Mouse (Mus musculus) frontal cortex, postnatal 25 days (tissue): ENCODE measurements around the gene Adam11.
A peak's percentile ranks its signal among the peaks of the same experiment; 100 is the strongest.

ENCODE experiments used
- DNase-seq, 2 experiments: peaks; one replicate each; pipeline ENCODE4 v3.0.0; 2022; ENCODE audit warnings: low spot score in 2 of 2

Adam11 gene

DNA sequence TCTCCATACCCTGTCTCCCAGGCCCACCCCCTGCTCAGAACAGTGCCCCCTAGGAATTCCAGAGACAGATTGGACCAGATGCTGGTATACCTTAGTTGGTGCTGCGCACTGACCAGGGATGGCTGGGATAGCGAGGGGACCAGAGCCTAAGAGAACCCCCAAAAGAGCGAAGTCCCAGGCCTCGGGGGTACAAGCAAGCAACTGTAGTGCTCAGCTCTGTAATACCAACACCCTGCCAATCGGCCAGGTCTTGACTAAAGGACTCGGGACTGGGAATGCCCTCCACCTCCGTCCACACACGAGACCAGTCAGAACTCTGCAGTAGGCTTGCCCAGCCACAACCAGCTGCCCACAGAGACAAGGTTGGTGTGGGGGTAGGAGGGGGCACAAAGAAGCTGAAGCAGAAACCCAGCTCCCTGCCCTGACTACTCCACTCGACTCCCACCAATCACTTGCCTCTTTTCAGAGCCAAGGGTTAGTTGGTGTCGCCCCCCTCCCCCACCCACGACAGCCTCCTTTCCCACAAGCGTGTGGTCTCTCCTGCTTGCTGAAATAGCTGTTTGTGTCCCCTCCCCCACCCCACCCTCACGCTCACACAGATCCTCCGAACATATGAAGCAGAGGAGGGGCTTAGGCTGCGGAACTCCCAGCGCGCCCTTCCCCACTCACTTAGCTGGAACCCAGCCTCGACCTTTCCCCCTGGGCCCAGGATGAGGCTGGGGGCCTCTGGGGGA, 7.5 kb upstream of the Adam11 start:
- no peak for DNase-seq

- no peak for DNase-seq
Measured at GRCm38 (mm10) chr11:102754416-102754815, 6.8 kb upstream of the Adam11 start.

DNA sequence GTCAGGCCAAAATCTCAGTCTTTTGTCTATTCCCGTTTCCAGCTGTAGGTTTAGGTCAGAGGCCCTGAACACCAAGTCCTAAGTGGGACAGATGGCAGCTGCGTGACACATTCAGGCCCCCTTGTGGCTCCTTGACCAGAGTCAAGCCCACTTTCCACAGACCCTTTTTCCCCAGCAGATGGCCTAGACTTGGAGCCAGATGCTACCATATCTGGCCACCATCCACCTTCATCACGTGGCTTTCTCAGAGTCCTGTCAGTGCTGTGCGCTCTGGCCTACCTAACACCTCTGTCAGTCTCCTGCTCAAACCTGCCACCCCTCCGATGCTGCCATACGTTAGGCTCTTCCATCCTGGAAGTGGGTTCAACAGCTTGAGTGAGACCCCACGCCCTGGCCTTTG, 5.8 kb upstream of the Adam11 start:
- DNase-seq: no peak

GRCm38 (mm10) chr11:102758977-102759376, 2.3 kb upstream of the Adam11 start:
- no peak for DNase-seq

DNA sequence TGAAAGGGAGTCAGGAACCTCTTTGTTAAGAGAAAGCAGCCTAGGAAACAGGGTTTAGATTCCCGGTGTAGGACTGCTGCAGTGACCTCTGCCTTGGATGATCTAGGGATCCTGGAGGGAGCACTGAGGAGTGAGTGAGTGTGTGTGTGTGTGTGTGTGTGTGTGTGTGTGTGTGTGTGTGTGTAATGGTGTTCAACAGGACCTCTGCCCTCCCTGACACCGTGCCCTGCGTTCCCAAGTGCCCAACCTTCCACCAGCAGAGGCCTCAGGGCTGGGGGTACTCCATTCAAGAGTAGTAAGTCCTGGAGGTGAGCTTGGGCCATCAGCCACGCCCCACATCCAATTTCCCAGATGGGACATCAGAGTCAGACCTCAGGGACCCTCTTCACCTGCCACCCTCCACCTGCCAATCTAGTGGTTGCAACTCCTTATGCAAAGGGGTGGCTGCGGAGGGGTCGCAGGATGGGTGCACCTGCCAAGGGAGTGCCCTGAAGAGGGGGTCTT, 382 bp upstream of the Adam11 start:
- no peak for DNase-seq

GRCm38 (mm10) chr11:102762248-102762647, 1.0 kb downstream of the Adam11 start:
- no peak for DNase-seq

- DNase-seq: no peak
Measured at GRCm38 (mm10) chr11:102763009-102763767, 1.9 kb downstream of the Adam11 start.

- DNase-seq: no peak
Measured at GRCm38 (mm10) chr11:102765416-102765815, 4.2 kb downstream of the Adam11 start.

DNA sequence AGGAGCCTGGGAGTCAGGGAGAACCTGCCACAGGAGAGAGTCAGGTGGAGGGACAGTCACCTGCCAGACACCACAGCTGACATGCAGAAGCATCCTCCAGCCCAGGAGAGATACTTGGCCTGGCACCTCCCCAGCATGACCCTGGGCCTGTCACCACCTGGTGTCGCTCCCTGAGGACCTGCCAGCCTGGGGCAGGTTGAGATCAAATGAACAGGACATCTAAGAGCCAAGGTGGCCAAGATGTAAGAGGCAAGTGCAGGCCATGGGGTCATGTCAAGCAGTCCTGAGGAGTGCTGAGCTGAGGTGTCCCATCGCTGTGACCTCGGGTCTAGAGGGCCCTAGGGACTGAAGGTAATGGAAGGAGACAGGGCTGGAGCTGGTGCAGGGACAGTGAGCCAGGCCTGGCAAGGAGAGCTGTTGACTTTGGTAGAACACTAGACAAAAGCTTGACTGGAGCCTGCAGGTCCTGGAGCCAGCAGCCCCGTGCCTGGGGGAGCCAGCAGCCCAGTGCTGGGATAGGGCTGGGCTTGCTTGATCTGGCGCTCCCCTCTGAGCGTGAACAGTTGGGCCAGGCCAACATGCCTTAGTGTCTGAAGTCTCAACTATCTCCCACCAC, 5.9 kb downstream of the Adam11 start:
- DNase-seq: no peak

GRCm38 (mm10) chr11:102769141-102769540, 7.9 kb downstream of the Adam11 start:
- DNase-seq: no peak

- DNase-seq: no peak
Measured at GRCm38 (mm10) chr11:102769993-102770661, 8.9 kb downstream of the Adam11 start.

DNA sequence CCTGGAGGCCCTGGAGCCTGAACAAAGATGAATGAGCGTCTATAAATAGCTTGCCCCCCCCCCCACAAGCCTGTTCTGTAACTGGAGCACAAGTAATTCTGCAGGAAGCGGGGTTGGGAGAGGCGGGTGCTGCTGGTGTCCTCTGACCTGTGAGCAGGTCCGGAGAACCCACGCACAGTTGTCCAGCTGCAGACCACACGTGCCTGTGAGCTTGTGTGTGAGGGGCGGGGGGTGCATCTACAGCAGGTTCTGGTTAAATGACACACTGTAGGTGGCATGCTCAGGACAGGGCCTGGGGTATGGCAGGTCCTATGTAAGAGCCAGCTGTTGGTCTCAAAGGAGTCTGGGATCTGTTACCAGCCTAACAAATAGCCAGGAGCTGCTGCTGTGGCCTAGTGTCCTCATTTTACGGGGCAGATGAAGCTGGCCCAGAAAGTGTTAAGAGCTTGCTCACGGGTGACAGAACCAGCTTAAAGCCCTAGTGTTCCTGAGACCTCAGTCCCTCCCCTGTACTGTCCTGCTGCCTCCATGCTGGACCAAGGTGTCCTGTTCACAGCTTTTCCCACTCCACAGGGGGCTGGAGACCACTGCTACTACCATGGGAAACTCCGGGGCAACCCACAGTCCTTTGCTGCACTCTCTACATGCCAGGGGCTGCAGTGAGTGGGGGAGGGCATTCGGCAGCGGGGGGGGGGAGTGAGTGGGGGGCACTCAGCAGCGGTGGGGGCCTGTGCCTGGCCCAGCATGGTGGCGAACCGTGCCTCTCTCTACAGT, 9.6 kb downstream of the Adam11 start:
- DNase-seq: no peak

- no peak for DNase-seq
Measured at GRCm38 (mm10) chr11:102771916-102772714, 10.9 kb downstream of the Adam11 start.

- no peak for DNase-seq
Measured at GRCm38 (mm10) chr11:102772771-102773700, 11.8 kb downstream of the Adam11 start.

DNA sequence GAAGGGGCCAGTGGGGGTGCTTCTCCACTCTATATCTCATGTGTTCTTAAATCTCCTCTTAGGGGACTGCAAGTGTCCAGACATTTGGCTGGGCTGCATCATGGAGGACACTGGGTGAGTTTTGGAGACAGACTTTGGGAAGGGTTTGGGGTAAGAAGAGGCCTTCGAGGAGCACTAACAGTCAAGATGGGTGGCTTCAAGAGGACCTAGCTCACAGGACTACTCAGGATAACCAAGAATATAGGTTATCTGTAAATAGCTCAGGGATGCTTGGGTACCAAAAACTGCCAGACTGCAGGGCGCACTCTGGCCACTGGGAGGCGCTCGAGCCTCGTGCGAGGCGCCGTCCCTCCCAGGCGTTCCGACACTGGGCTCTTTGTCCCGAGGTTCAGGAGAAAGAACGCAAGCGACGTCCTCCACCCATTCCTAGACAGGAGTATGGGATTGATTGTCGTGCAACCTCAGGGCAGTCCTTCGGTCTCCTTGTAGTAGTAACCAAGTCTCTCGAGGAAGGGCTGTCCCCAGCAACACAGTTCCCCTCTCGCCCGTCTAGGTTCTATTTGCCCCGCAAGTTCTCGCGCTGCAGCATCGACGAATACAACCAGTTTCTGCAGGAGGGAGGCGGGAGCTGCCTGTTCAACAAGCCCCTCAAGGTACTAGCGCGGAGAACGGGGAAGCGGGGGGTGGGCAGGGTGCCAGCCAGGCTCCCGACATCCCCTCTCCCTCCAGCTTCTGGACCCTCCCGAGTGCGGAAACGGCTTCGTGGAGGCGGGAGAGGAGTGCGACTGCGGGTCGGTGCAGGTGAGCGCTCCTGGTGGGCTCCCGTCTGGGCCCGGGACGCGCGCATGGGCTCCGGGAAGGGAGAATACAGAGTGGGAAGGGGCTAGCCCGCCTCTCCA, 12.7 kb downstream of the Adam11 start:
- peak; percentile 85 to 90 for DNase-seq

GRCm38 (mm10) chr11:102774621-102775141, 13.4 kb downstream of the Adam11 start:
- DNase-seq: peak in 1 of 2 experiments; percentile 63

- DNase-seq: peak in 1 of 2 experiments; percentile 61
Measured at GRCm38 (mm10) chr11:102777598-102777997, 16.4 kb downstream of the Adam11 start.

GRCm38 (mm10) chr11:102778165-102778564, 16.9 kb downstream of the Adam11 start:
- no peak for DNase-seq
